ENCODE assay signal across 27 mouse cellular contexts in the genomic region with DNA sequence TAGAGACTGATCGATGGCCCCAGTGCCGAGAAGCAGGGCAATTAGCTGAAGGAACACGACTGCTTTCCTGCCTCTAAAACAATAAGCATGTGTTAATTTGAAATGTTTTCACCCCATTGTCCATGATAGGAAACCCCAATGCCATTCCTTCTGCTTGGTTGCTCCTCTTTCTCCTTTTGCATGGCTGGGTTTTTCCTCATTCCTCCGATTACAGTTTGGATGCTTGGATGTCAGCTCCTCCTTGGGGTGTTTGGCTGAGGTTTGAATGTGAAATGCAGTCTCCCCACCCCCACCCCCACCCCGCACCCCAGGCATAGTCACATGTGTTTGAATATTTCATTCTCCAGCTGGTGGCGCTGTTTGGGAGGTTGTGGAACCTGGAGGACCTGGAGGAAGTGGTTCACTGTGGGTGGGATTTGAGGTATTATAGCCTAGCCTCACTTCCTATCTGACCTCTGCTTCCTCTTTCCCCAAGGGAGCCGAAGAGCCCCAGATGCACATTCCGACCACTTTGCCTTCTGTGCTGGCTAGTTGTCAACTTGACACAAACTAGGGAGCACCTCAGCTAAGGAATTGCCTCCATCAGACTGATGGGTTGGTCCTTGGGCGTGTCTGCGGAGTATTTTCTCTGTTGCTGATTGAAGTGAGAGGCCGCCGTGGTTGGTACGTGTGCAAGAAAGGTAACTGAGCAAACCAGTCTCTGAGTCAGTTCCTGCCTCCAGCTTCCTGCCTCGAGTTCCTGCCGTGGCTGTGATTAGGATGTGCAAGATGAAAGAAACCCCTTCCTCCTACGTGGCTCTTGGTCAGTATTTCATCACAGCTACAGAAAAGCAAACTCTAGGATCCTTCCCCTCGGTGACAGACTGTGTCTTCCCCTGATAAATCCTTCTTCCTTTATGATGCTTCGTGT.
DNase-seq lines count a peak whose midpoint lies in the region; ATAC-seq and TF ChIP-seq lines count a peak whose summit lies in the region.
"Had no signal": no experiment of that assay in that cellular context is flagged by ENCODE, and none has a peak within 500 bp of the region (broad histone marks: within the 10 kb centered on the region; RNA-seq: fewer than 3 reads in every experiment).

No protein-coding gene starts in this region.

- DNase-seq in hindbrain, postnatal 0 days (ENCODE audit: low spot score), result peak; percentile 30
- DNase-seq in hindbrain, embryonic 14.5 days (ENCODE audit: low spot score), result no peak
- DNase-seq in brain, embryonic 14.5 days (ENCODE audit: low read depth), result peak; percentile 39
- DNase-seq in ovary, adult 18-20 months (ENCODE audit: low spot score), result no peak
- DNase-seq in adrenal gland, adult 18-20 months (ENCODE audit: low spot score in 2 of 2), result no peak
- DNase-seq: adrenal gland, postnatal 10 days; cerebellum, adult 8-10 months; forebrain, postnatal 0 days; gastrocnemius, postnatal 25 days; heart, postnatal 36 days; kidney, adult 8-10 months; kidney, postnatal 14 days; lung, adult 2 months; right cerebral cortex, postnatal 25 days had no signal

- H3K4me3 ChIP-seq in hindbrain, postnatal 0 days (ENCODE audit: low read length), result no peak overlapping the region
- no peak overlapping the region for H3K4me3 ChIP-seq in hindbrain, embryonic 14.5 days (replicated peaks; ENCODE audit: low read length)
- no peak overlapping the region for H3K4me3 ChIP-seq in ES-Bruce4 (ENCODE audit: low read depth, low read length)
- H3K4me3 ChIP-seq: heart, embryonic 15.5 days; hindbrain, embryonic 13.5 days; intestine, embryonic 15.5 days; limb, embryonic 13.5 days; liver, embryonic 12.5 days; megakaryocyte, embryonic 14.5 days; midbrain, embryonic 15.5 days; myocyte; neural tube, embryonic 15.5 days had no signal

- TF ChIP-seq EP300 in ES-Bruce4 (IDR thresholded peaks at IDR 0.05; ENCODE audit: insufficient read depth, low read depth, low read length), result no peak

- no peaks in the 10 kb centered on the region for H3K27me3 ChIP-seq in hindbrain, postnatal 0 days (ENCODE audit: insufficient read depth, low read length)
- H3K27me3 ChIP-seq in hindbrain, embryonic 14.5 days (ENCODE audit: control insufficient read depth, insufficient read depth, low read length), result no peaks in the 10 kb centered on the region
- no peaks in the 10 kb centered on the region for H3K27me3 ChIP-seq in ES-Bruce4 (ENCODE audit: control insufficient read depth, insufficient read depth, low read length, poor library complexity, severe bottlenecking)
- H3K27me3 ChIP-seq: heart, embryonic 15.5 days; intestine, embryonic 15.5 days; liver, embryonic 12.5 days; midbrain, embryonic 15.5 days; neural tube, embryonic 15.5 days had no signal

- TF ChIP-seq CTCF in hindbrain, postnatal 0 days (IDR thresholded peaks at IDR 0.05; ENCODE audit: low read depth), result no peak
- TF ChIP-seq CTCF in ES-Bruce4 (IDR thresholded peaks at IDR 0.05; ENCODE audit: low read depth, low read length), result peak; percentile 30
- TF ChIP-seq CTCF in brain, embryonic 14.5 days (IDR thresholded peaks at IDR 0.05; ENCODE audit: borderline replicate concordance, extremely low read depth, insufficient read depth, insufficient read length), result peak; percentile 3; the same call in 1 of the 2 replicates

- H3K4me1 ChIP-seq in hindbrain, postnatal 0 days (ENCODE audit: insufficient read depth, low read length), result peaks cover 5% of the 10 kb centered on the region; the same call in 1 of the 2 replicates
- H3K4me1 ChIP-seq in hindbrain, embryonic 14.5 days (replicated peaks; ENCODE audit: control insufficient read depth, insufficient read depth, low read length), result no peaks in the 10 kb centered on the region
- no peaks in the 10 kb centered on the region for H3K4me1 ChIP-seq in ES-Bruce4 (ENCODE audit: control insufficient read depth, insufficient read depth, low read length)
- H3K4me1 ChIP-seq: heart, embryonic 15.5 days; intestine, embryonic 15.5 days; limb, embryonic 13.5 days; liver, embryonic 12.5 days; megakaryocyte, embryonic 14.5 days had no signal

- no peak overlapping the region for H3K4me2 ChIP-seq in hindbrain, postnatal 0 days (ENCODE audit: low read depth, low read length)
- H3K4me2 ChIP-seq in hindbrain, embryonic 14.5 days (replicated peaks), result no peak overlapping the region
- H3K4me2 ChIP-seq: heart, embryonic 15.5 days; hindbrain, embryonic 13.5 days; intestine, embryonic 15.5 days; limb, embryonic 13.5 days; liver, embryonic 12.5 days; midbrain, embryonic 15.5 days; neural tube, embryonic 15.5 days had no signal

- WGBS in hindbrain, postnatal 0 days, result 68% methylated on average over 18 of the region's 18 CpGs
- WGBS in hindbrain, embryonic 14.5 days, result 63% methylated on average over 18 of the region's 18 CpGs

- H3K27ac ChIP-seq in hindbrain, postnatal 0 days, result no peak overlapping the region
- no peak overlapping the region for H3K27ac ChIP-seq in hindbrain, embryonic 14.5 days
- H3K27ac ChIP-seq in ES-Bruce4 (ENCODE audit: insufficient read depth, low read length), result no peak overlapping the region
- H3K27ac ChIP-seq: heart, embryonic 15.5 days; hindbrain, embryonic 13.5 days; intestine, embryonic 15.5 days; limb, embryonic 13.5 days; liver, embryonic 12.5 days; midbrain, embryonic 15.5 days; neural tube, embryonic 15.5 days had no signal

- ATAC-seq in hindbrain, postnatal 0 days, result no peak
- no peak for ATAC-seq in hindbrain, embryonic 14.5 days (ENCODE audit: low FRiP score)
- ATAC-seq in inflammation-experienced regulatory T-cells, adult 6 months, result no peak
- ATAC-seq: activated CD4-positive, CD25-positive, alpha-beta regulatory T cell, adult 4 months; forebrain, postnatal 0 days; intestine, embryonic 15.5 days; liver, embryonic 12.5 days; midbrain, embryonic 15.5 days; Patski had no signal

- H3K9ac ChIP-seq in hindbrain, postnatal 0 days (replicated peaks; ENCODE audit: low read length), result no peak overlapping the region
- no peak overlapping the region for H3K9ac ChIP-seq in hindbrain, embryonic 14.5 days
- no peak overlapping the region for H3K9ac ChIP-seq in ES-Bruce4 (ENCODE audit: low read depth, poor library complexity, severe bottlenecking)
- H3K9ac ChIP-seq: forebrain, postnatal 0 days; heart, embryonic 15.5 days; hindbrain, embryonic 13.5 days; intestine, embryonic 15.5 days; limb, embryonic 13.5 days; liver, embryonic 12.5 days; midbrain, embryonic 15.5 days; neural tube, embryonic 15.5 days had no signal

- H3K36me3 ChIP-seq in hindbrain, postnatal 0 days (ENCODE audit: insufficient read depth, low read length), result no peaks in the 10 kb centered on the region
- no peaks in the 10 kb centered on the region for H3K36me3 ChIP-seq in hindbrain, embryonic 14.5 days (replicated peaks; ENCODE audit: control insufficient read depth, insufficient read depth)
- no peaks in the 10 kb centered on the region for H3K36me3 ChIP-seq in ES-Bruce4 (ENCODE audit: control insufficient read depth, insufficient read depth, low read length, poor library complexity, severe bottlenecking)
- H3K36me3 ChIP-seq: heart, embryonic 15.5 days; hindbrain, embryonic 13.5 days; intestine, embryonic 15.5 days; limb, embryonic 13.5 days; liver, embryonic 12.5 days; midbrain, embryonic 15.5 days; neural tube, embryonic 15.5 days had no signal

- no peaks in the 10 kb centered on the region for H3K9me3 ChIP-seq in hindbrain, postnatal 0 days (ENCODE audit: low read length)
- H3K9me3 ChIP-seq in hindbrain, embryonic 14.5 days (ENCODE audit: control insufficient read depth, low read length), result no peaks in the 10 kb centered on the region
- no peaks in the 10 kb centered on the region for H3K9me3 ChIP-seq in ES-Bruce4 (replicated peaks; ENCODE audit: control insufficient read depth, insufficient read depth, low read length, poor library complexity, severe bottlenecking)
- H3K9me3 ChIP-seq: heart, embryonic 15.5 days; hindbrain, embryonic 13.5 days; intestine, embryonic 15.5 days; limb, embryonic 13.5 days; liver, embryonic 12.5 days; megakaryocyte, embryonic 14.5 days; midbrain, embryonic 15.5 days; neural tube, embryonic 15.5 days had no signal

- TF ChIP-seq POLR2A in ES-Bruce4 (IDR thresholded peaks at IDR 0.05; ENCODE audit: insufficient read depth, low read length), result no peak
- no peak for TF ChIP-seq POLR2A in brain, embryonic 14.5 days (IDR thresholded peaks at IDR 0.05; ENCODE audit: borderline replicate concordance, extremely low read depth, insufficient read depth, insufficient read length, poor library complexity, severe bottlenecking)

Comparison
In these comparisons a context has a peak if more than half of its experiments do, and no peak if none do; other contexts are left out.
1. DNase-seq: peak in hindbrain, postnatal 0 days (single experiment) and brain, embryonic 14.5 days (single experiment); none in hindbrain, embryonic 14.5 days (single experiment), ovary, adult 18-20 months (single experiment) and adrenal gland, adult 18-20 months (0 of 2).